Mouse (Mus musculus) right cerebral cortex, postnatal 25 days (tissue): ENCODE measurements around the gene Reep3.
A peak's percentile ranks its signal among the peaks of the same experiment; 100 is the strongest.

Experiments used
- DNase-seq: peaks from one replicate; pipeline ENCODE4 v3.0.0; 2022

The Reep3 gene

GRCm38 (mm10) chr10:67049621-67050020 lies 47.1 kb downstream of the Reep3 start:
- DNase-seq: no peak

GRCm38 (mm10) chr10:67048871-67049615 lies 47.7 kb downstream of the Reep3 start:
- no peak for DNase-seq

GRCm38 (mm10) chr10:67047712-67048645 lies 48.8 kb downstream of the Reep3 start:
- no peak for DNase-seq

DNA sequence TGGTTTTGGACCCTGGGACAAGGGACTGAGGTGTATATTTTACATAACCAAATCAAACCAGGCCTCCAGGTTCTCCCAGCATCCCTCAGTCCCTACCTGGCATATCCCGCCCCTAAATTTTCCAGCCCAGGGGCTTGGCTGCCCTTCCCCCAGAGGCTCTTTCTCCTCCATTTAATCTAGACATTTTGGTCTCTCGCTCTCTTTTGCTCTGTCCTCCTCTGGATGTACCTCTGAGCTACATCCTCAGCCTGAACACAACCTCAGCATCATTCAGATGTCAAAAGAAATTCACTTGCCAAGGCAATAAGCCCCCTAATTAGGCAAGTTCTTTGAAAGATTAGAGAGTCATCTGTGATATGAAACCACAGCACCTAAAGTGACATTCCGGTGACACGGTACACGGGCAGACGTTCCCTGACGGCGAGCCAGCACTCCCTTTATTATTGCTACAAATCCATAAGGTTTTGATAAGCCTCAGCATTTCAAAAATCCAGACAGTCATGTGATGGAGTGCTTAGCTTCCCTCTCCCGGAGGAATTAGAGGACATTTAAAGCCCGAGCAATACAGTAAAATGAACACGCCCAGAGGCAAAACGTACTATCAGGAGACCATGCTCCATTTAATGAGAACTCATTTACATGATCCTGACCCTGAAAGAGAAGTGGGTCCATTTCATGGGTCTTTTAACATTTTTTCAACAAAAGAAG lies 51.4 kb downstream of the Reep3 start:
- no peak for DNase-seq

DNA sequence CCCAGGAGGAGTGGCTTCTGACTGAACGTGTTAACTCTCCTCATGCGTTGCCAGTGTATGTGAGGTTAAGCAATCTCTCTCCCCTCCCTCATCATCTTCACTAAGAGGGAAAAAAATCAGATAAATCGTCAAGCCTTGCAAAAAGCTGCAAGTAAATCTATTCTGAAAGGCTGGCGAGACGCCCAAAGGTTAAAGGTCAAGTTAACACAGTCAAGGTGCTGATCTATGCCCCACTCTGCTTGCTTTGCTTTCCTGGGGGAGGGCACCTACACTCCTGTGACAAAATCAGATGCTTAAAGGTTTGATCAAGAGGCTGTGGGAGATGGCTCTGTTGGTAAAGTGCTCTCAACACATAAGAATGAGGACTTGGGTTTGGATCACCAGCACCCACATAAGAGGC lies 52.4 kb downstream of the Reep3 start:
- no peak for DNase-seq

DNA sequence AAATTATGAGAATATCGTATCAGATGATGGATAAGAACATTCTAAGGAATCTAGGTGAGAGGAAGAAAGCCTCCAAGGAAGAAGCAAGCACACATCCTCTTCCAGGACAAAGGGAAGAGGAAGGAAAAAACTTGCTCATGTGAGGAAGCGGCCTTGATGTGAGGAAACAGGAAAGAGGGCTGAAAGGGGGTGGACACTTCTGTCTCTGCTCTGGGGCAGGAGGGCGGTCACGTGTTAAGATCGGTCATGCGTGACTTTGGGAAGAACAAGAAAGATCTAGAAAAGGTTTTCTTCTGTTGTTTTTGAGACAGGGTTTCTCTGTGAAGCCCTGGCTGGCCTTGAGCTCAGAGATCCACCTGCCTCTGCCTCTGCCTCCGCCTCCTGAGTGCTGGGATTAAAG lies 53.5 kb downstream of the Reep3 start:
- DNase-seq: no peak

DNA sequence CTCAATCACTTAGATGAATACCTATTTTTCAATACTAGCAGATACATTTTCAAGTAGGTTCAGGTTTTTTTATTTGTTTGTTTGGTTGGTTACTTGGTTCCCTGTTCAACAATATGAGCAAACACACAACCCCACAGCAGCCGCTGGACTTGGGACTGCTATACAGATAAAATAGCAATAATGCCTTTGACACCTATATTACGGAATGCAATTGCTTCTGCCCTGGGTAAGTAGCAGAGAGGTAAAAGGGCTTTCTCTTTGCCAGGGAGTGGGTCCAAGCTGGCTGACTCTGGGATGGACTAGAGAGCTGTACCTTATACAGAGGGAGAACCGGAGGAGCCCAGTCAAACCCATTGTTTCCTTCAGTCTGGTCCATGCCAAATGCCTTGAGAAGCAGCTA lies 56.3 kb downstream of the Reep3 start:
- DNase-seq: no peak

DNA sequence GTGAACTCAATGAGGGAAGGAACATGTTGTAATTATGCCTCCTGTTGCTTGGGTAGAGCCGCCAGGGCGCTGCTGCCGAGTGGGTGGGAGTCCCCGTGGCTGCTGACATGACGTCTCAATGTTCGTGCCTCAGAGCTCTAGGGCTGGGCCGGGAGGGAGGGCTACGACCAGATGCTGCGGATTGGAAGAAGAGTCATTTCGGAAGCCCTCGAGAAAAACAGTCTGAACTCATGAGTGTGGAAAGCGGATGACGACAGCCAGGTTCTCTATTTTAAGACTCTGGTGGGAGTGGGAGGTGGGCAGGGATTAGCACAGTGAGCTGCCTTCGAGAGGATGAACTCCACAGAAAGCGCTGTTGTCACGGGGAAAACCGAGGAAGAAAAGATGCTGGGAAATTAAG lies 57.7 kb downstream of the Reep3 start:
- peak; percentile 71 for DNase-seq

GRCm38 (mm10) chr10:67036542-67036941 lies 60.2 kb downstream of the Reep3 start:
- DNase-seq: no peak

- no peak for DNase-seq
Observed at GRCm38 (mm10) chr10:67036141-67036540, 60.6 kb downstream of the Reep3 start.

DNA sequence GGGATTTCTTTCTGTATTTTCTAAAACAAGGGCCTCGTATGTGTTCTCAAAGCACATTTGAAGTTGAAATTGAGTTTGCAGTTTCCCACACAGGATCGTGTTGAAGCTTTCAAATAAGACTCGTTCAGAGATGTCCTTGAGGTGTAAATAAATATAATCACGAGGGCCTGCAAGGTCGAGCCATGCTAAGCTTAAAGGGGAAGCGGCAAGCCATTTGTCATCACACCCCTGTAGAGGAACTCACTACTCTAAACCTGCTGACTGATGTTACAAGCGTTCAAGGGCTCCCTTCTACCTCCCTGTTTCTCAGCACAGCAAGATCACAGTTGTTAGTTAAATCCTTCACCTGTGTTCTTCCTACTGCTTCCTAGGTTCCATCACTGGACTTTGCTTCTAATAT lies 65.6 kb downstream of the Reep3 start:
- DNase-seq: no peak

GRCm38 (mm10) chr10:67029297-67029696 lies 67.4 kb downstream of the Reep3 start:
- DNase-seq: no peak

- no peak for DNase-seq
Observed at GRCm38 (mm10) chr10:67026375-67026774, 70.4 kb downstream of the Reep3 start.

DNA sequence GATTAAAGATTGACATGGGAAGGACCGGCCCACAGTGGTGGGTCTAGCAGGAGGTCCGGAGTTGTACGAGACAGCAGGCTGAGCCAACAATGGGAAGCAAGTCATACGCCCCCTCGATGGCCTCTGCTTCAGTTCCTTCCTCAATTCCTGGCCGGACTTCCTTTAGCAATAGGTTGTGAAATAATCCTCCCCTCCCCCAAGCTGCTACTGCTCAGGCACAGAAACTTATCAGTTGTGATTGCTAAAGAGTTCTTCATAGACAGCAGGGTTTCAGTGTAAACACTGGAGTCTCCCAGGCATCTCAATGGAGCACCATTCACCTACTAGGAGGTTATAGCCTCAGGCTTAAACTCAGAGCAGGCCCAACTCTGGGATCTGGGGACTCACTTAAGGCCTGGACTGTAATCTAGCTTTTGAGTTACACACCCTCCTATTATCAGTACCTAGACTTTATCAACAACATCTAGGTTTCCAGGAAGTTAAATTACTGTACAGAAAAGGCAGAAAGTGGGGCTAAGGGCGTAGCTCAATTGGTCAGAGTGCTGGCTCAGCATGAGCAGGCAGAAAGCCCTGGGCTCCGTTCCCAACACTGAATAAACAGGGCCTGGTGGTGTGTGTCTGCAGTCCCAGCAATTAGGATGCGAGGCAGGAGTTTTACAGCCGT lies 71.0 kb downstream of the Reep3 start:
- no peak for DNase-seq

- DNase-seq: no peak
Observed at GRCm38 (mm10) chr10:67024391-67024790, 72.4 kb downstream of the Reep3 start.

GRCm38 (mm10) chr10:67023092-67023491 lies 73.7 kb downstream of the Reep3 start:
- DNase-seq: no peak

DNA sequence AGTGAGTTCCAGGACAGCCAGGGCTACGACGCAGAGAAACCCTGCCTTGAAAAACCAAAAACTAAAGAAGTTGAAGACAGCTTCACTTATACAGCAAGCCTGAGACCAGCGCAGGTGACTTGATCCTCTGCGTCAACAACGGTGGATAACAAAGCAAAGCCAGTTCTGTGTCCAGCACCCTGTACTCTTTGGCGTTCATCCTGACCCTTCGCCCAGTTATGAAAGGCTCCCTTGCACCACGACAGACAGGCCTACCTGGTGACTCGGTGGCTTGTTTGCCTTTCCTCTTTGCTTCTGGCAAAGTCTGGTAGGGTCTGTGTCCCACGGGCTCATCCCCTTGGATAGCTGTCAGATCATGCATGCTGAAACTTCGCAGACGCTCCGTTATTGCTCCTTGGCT lies 75.3 kb downstream of the Reep3 start:
- no peak for DNase-seq

- DNase-seq: no peak
Observed at GRCm38 (mm10) chr10:67018875-67019274, 77.9 kb downstream of the Reep3 start.

DNA sequence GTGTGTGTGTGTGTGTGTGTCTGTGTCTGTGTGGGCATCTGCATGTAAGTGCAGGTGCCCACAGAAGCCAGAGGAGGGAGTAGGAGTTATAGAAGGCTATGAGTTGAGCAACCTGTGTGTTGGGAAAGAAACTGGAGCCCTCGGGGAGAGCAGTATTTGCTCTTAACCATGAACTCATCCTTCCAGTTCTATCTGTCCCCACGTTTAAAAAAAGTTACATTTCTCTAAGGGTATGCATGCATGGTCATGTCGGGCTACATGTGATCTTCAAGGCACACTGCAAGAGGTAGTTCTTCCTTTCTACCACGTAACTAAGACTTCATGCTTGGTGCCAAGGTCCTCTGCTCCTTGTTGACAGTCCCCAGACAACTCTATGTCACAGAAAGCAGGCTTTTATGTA lies 78.9 kb downstream of the Reep3 start:
- no peak for DNase-seq

DNA sequence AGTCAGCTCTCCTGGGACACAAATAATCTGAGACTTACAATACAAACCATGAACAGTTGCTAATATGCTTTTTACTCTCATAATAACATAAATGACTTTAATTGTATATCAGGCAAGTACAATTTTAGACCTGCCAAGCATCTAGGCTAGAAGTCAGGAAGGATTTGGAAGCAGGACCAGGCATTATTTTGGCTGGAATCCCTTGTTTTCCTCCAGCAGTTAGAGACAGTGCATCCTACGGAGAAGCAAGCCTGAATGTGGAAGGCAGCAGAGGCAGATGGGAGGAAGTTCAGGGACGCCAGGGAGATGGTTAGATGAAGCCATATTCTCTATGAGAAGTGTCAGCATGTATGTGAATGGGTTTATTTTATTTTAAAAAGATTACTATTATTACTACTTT lies 79.4 kb downstream of the Reep3 start:
- no peak for DNase-seq

- no peak for DNase-seq
Observed at GRCm38 (mm10) chr10:67016615-67017278, 80.0 kb downstream of the Reep3 start.

DNA sequence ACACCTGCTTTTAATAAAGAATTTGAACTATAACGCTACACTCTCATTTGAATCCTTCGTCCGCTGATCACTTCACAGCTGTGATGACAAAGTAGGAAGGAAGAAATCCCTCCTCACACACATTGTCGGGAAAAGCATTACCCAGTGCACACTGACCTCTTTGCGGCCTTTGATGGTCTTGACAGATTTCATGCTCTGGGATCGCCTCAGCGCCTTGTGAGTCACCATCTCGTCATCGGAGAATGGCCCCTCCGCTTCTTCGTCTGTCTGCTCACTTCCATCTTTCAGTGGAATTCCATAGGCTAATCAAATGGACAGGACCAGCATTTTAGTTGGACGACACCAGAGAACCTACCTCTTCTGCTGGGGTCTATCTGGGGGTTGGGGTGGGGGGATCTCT lies 82.0 kb downstream of the Reep3 start:
- no peak for DNase-seq
